Mouse (Mus musculus): ENCODE measurements around the gene 2210407C18Rik. TPM values are rescaled to one million over a fixed set of nuclear protein-coding genes. Genes with fewer than 3 reads are reported as not detected.

The 2210407C18Rik gene
- not detected for total RNA-seq (2023)

DNA sequence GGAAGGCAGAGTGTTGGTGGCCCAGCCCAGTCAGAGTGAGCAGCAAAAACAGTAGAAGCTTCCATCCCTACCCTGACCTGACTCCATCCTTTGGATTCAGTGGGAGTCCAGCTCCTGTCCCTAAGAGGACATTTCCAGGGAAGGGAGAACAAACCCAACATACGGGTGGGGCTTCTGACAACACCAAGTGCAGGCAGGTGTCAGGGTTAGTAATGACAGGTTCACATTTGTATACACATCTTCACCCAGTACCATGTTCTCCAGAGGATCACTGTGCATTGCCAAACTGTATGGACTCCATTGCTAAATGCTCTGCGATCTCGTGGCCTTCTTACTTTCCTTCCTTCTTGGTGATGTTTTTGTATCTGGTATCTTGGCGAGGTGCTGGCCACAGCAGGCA lies at the start of gene 2210407C18Rik:
Gene 2210407C18Rik, minus strand, starts transcription at position 101 of the 400 bp plus-strand sequence.

DNA sequence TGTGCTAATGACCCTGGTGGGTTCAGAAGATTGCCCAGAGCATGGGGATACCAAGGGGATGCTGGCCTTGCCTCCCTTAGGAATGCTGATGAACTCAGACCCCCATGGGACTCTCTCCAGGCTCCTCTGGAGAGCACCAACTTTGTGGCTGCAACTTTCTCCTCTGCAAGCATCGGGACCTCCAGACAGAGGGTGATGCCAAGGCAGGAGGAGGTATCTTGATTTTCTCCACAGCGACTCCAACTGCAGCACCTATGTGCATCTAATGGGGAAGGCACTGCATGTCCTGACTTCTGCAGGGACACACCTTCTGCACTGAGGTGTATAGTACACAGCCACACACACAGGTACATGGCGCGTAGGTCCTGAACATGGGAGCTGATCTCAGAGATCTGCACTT lies 42.7 kb upstream of the 2210407C18Rik start, which contains the start of gene Olfr322:
Gene Olfr322, plus strand, starts transcription at position 187 of the 400 bp plus-strand sequence.

DNA sequence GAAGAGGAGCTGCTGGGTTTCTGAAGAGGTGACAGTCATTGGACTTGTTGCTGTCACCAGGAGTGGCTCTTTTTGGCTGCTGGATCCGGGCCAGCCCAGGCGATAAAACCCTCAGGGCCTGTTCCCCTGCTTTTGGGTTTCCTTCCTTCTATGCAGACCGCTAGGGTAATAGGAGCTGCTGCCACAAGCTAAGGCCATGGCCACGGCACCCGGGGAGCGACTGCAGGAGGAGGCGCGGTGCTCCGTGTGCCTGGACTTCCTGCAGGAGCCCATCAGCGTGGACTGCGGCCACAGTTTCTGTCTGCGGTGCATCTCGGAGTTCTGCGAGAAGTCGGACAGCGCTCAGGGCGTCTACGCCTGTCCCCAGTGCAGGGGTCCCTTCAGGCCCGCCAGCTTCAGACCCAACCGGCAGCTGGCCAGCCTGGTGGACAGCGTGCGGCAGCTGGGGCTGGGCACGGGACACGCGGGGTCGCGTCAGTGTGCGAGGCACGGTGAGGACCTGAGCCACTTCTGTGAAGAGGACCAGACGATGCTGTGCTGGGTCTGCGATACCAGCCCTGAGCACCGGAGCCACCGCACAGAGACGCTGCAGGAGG lies 24.5 kb upstream of the 2210407C18Rik start, which contains the start of gene Trim58:
Gene Trim58, plus strand, starts transcription at position 194 of the 596 bp plus-strand sequence.

DNA sequence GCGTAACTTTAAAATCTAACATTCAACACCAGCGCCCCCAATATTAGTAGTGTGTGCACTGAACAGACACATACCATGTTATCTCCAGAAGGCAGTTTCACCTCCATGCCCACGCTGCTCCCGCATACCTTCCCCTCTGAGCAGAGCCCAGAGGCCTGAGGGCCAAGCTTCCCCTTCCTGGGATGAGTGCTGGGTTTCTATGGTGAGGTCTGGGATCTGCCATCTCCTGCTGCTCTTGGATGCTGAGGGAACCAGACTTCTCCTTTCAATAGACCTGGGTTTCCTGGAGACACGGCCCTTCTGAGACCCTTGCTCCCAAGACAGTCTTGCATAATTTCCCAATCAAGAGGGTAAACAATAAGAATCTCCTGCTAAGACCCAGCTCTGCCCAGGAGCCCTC lies 14.5 kb upstream of the 2210407C18Rik start, which contains the start of gene Olfr323:
Gene Olfr323, minus strand, starts transcription at position 101 of the 400 bp plus-strand sequence.

DNA sequence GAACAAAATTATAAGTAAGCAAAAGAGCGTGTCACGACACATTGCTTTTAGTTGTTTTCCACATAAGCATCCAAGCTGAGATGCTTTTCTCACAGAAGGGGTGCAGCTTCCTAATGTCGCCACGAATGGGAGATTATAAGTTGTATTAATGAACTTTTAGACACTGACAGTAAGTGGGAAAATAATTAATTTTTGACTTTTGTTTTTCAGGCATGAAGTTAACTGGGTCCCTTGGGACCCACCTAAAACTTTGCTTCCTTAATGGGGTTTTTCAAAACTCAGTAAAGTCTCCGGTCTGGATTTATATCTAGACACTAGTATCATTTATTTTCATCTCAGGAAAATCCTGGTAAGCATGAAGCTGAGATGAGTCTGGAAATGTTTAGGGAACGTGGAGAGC lies 21.1 kb downstream of the 2210407C18Rik start, which contains the start of gene Olfr324:
Gene Olfr324, plus strand, starts transcription at position 301 of the 400 bp plus-strand sequence.

DNA sequence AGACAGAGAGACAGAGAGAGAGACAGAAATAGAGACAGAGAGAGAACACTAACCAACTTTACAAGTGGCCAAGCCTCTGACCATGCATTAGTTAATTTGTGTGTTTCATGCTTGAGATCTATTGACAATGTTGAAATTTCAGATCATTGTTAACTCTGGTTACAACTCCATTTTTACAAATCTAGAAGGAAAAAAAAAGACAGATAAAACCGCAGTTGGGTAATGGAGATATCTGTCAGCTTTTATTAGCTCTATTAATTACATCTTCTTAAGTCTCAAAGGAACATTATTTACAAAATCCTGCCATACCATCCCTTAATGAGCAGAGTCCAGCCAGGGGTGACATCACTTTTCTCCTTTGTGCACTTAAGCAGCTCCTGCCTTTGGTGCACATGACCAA lies 38.4 kb downstream of the 2210407C18Rik start, which contains the start of gene Olfr325:
Gene Olfr325, plus strand, starts transcription at position 301 of the 400 bp plus-strand sequence.

DNA sequence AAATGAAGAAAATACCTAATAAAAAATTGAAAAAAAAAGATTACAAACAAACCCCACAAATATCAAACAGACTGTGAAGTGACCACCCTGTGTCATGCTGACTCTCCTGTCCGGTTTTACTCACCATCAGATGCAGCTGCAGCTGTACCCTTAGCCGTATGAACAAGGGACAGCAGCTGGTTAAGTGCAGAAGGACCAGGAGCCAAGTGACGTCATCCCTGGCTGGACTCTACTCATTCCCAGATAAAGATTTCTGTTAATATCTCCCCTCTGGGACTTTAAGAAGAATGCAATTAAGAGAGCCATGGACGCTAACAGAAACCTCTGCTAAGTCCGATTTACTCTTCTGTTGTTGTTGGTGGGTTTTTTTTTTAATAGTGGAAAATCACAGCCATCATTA lies 45.5 kb downstream of the 2210407C18Rik start, which contains the start of gene Olfr224:
Gene Olfr224, minus strand, starts transcription at position 149 of the 400 bp plus-strand sequence.

Other genes with a start within 250 kb of the 2210407C18Rik start
- gene Lypd8, start 237.0 kb downstream of the 2210407C18Rik start, total RNA-seq (2023), result not detected
- gene 1810065E05Rik, start 195.0 kb downstream of the 2210407C18Rik start, total RNA-seq (2023), result not detected
- not detected for gene Gm12253, start 183.5 kb downstream of the 2210407C18Rik start, total RNA-seq (2023)
- gene Lypd9, start 163.2 kb downstream of the 2210407C18Rik start, total RNA-seq (2023), result not detected
- not detected for gene Olfr30, start 153.8 kb downstream of the 2210407C18Rik start, total RNA-seq (2023)
- gene Olfr332, start 123.5 kb downstream of the 2210407C18Rik start, total RNA-seq (2023), result not detected
- not detected for gene Olfr331, start 113.5 kb downstream of the 2210407C18Rik start, total RNA-seq (2023)
- not detected for gene Olfr330, start 81.2 kb downstream of the 2210407C18Rik start, total RNA-seq (2023)
- gene Olfr329-ps, start 69.7 kb downstream of the 2210407C18Rik start, total RNA-seq (2023), result not detected
- gene Olfr328, start 60.4 kb downstream of the 2210407C18Rik start, total RNA-seq (2023), result under 1 TPM; 0.20 to 0.53 TPM
- not detected for gene Olfr224, start 45.5 kb downstream of the 2210407C18Rik start, total RNA-seq (2023)
- gene Olfr325, start 38.3 kb downstream of the 2210407C18Rik start, total RNA-seq (2023), result not detected
- not detected for gene Olfr324, start 21.0 kb downstream of the 2210407C18Rik start, total RNA-seq (2023)
- gene Olfr323, start 14.4 kb upstream of the 2210407C18Rik start, total RNA-seq (2023), result not detected
- gene Trim58, start 24.4 kb upstream of the 2210407C18Rik start, total RNA-seq (2023), result under 1 TPM; 0.32 to 0.33 TPM
- gene Olfr322, start 42.7 kb upstream of the 2210407C18Rik start, total RNA-seq (2023), result not detected
- not detected for gene Olfr320, start 65.0 kb upstream of the 2210407C18Rik start, total RNA-seq (2023)
- gene Olfr319, start 83.1 kb upstream of the 2210407C18Rik start, total RNA-seq (2023), result not detected
- under 1 TPM; 0.50 to 0.64 TPM for gene Olfr318, start 107.9 kb upstream of the 2210407C18Rik start, total RNA-seq (2023)
- gene Olfr317, start 123.1 kb upstream of the 2210407C18Rik start, total RNA-seq (2023), result not detected
- not detected for gene Olfr316, start 136.7 kb upstream of the 2210407C18Rik start, total RNA-seq (2023)
- gene Olfr315, start 157.1 kb upstream of the 2210407C18Rik start, total RNA-seq (2023), result not detected
- not detected for gene Olfr314, start 166.9 kb upstream of the 2210407C18Rik start, total RNA-seq (2023)
- not detected for gene Fam183b, start 185.9 kb upstream of the 2210407C18Rik start, total RNA-seq (2023)
- not detected for gene Olfr313, start 198.9 kb upstream of the 2210407C18Rik start, total RNA-seq (2023)
- gene Olfr312, start 213.2 kb upstream of the 2210407C18Rik start, total RNA-seq (2023), result not detected
- not detected for gene Olfr311, start 223.2 kb upstream of the 2210407C18Rik start, total RNA-seq (2023)
- gene Gm12258, start 231.1 kb upstream of the 2210407C18Rik start, total RNA-seq (2023), result 10 to 100 TPM in 1 of 2 experiments, 1 to 10 TPM in 1; 7.1 to 15.0 TPM

All from T-cell, adult 66 days (primary cell).